Mouse (Mus musculus): ENCODE measurements around the gene Spaca4. TPM values are rescaled to one million over a fixed set of nuclear protein-coding genes. Genes with fewer than 3 reads are reported as not detected.

Spaca4 gene
- polyA plus RNA-seq, 1 experiment from 2014 or later, result not detected

DNA sequence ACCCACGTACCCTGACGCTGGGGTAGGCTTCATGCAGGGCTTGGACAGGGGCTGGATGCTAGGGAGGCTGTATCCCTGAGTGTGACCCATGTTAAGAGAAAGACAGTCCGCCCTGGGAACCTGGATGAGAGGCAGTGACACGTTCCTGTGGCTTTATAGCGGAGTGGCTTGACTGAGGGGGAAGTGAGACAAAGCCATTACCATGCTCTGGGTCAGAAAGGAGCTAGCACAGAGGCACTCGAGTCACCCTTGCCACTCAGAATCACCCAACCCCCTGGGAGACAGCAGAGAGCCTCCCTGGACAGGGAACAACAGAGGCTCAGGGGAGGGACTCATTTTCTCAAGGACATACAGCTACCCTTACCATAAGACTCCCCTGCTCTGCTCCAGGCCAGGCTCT lies 36.5 kb downstream of the Spaca4 start:
- H3K27ac ChIP-seq (ENCODE audit: low read depth, low read length), result no peak overlapping the region
- 45% methylated on average over 6 of the region's 6 CpGs for WGBS

DNA sequence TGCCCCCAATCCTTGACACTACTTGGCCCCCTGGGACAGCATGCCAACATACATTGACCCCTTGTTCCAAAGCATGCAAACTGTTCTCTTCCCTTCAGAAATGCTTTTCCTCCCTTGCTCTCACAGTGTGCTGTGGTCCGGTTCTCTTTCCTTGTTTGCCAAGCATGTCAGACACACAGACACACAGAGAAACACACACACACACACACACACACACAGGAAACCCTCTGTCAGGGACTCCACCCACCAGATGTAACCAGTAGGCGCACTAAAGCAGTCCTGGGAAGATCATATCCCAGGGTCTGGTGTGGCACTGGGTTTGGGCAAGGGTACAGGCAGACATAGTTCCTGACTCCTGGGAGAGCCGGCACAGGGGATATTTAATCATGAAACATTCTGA lies 38.8 kb downstream of the Spaca4 start:
- no peak overlapping the region for H3K9ac ChIP-seq (ENCODE audit: low read depth, low read length)
- 73% methylated on average over 3 of the region's 3 CpGs for WGBS
- no peak overlapping the region for H3K27ac ChIP-seq (ENCODE audit: low read depth, low read length)
- no peaks in the 10 kb centered on the region for H3K9me3 ChIP-seq (ENCODE audit: control insufficient read depth, low read length)
- ATAC-seq (ENCODE audit: low FRiP score, low TSS enrichment), result no peak
- peaks cover 24% of the 10 kb centered on the region for H3K4me1 ChIP-seq (ENCODE audit: control insufficient read depth, insufficient read depth, low read length)
- H3K27me3 ChIP-seq (ENCODE audit: control insufficient read depth, insufficient read depth, low read length), result no peaks in the 10 kb centered on the region
- no peak overlapping the region for H3K4me2 ChIP-seq (replicated peaks; ENCODE audit: low read depth, low read length)
- H3K36me3 ChIP-seq (ENCODE audit: control insufficient read depth, insufficient read depth, low read length), result no peaks in the 10 kb centered on the region
- H3K4me3 ChIP-seq (ENCODE audit: low read length), result no peak overlapping the region

More for the DNA sequence above, 36.5 kb downstream of the Spaca4 start:
- H3K9ac ChIP-seq (ENCODE audit: low read depth, low read length), result peak overlapping the region; percentile 7; the same call in 1 of the 2 replicates
- peaks cover 15% of the 10 kb centered on the region; the same call in 1 of the 2 replicates for H3K4me1 ChIP-seq (ENCODE audit: control insufficient read depth, insufficient read depth, low read length)
- no peaks in the 10 kb centered on the region for H3K9me3 ChIP-seq (ENCODE audit: control insufficient read depth, low read length)
- H3K4me3 ChIP-seq (ENCODE audit: low read length), result no peak overlapping the region
- ATAC-seq (ENCODE audit: low FRiP score, low TSS enrichment), result no peak
- no peaks in the 10 kb centered on the region for H3K36me3 ChIP-seq (ENCODE audit: control insufficient read depth, insufficient read depth, low read length)
- H3K4me2 ChIP-seq (replicated peaks; ENCODE audit: low read depth, low read length), result no peak overlapping the region
- no peaks in the 10 kb centered on the region for H3K27me3 ChIP-seq (ENCODE audit: control insufficient read depth, insufficient read depth, low read length)

DNA sequence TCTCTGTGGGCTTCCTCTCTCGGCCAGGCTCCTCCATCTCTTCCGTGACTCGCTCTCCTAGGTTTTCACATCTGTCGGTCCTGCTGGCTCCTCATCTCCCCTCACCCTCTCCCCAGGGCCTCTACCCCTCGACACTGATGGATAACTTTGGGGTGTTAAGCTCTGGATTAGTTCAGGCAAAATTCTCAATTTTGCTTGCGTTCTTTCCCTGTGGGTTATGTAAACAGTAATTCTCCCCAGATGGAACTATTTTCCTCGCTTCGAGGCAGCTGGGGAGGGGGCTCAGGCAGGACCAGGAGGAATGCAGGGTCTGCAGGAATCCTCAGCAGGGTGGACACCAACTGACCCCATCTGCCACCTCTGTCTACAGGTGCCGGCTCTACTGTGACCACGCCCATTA lies 39.8 kb downstream of the Spaca4 start:
- H3K4me1 ChIP-seq (ENCODE audit: control insufficient read depth, insufficient read depth, low read length), result peaks cover 24% of the 10 kb centered on the region
- no peak overlapping the region for H3K27ac ChIP-seq (ENCODE audit: low read depth, low read length)
- no peaks in the 10 kb centered on the region for H3K27me3 ChIP-seq (ENCODE audit: control insufficient read depth, insufficient read depth, low read length)
- no peak for ATAC-seq (ENCODE audit: low FRiP score, low TSS enrichment)
- no peak overlapping the region for H3K4me2 ChIP-seq (replicated peaks; ENCODE audit: low read depth, low read length)
- 44% methylated on average over 10 of the region's 10 CpGs for WGBS
- no peaks in the 10 kb centered on the region for H3K36me3 ChIP-seq (ENCODE audit: control insufficient read depth, insufficient read depth, low read length)
- no peaks in the 10 kb centered on the region for H3K9me3 ChIP-seq (ENCODE audit: control insufficient read depth, low read length)
- H3K4me3 ChIP-seq (ENCODE audit: low read length), result no peak overlapping the region
- H3K9ac ChIP-seq (ENCODE audit: low read depth, low read length), result no peak overlapping the region

- H3K4me2 ChIP-seq (replicated peaks; ENCODE audit: low read depth, low read length), result no peak within 1 kb of the TSS
- H3K4me3 ChIP-seq (ENCODE audit: low read length), result no peak within 1 kb of the TSS
- 64% methylated on average over 7 of the region's 7 CpGs for WGBS
- H3K4me1 ChIP-seq (ENCODE audit: control insufficient read depth, insufficient read depth, low read length), result peaks cover 18% of the 10 kb centered on the region
- 0 out of 2 replicates have a peak within 1 kb of the TSS, but pooled peaks have one; percentile 50 for H3K9ac ChIP-seq (ENCODE audit: low read depth, low read length)
- H3K27me3 ChIP-seq (ENCODE audit: control insufficient read depth, insufficient read depth, low read length), result no peaks in the 10 kb centered on the region
- H3K27ac ChIP-seq (ENCODE audit: low read depth, low read length), result no peak within 1 kb of the TSS
- H3K36me3 ChIP-seq (ENCODE audit: control insufficient read depth, insufficient read depth, low read length), result no peaks in the 10 kb centered on the region
- no peak for ATAC-seq (ENCODE audit: low FRiP score, low TSS enrichment)
- no peaks in the 10 kb centered on the region for H3K9me3 ChIP-seq (ENCODE audit: control insufficient read depth, low read length)
Measured at GRCm38 (mm10) chr7:45683396-45684050, 42.1 kb downstream of the Spaca4 start, which contains the start of gene Ntn5. TSS of gene Ntn5 (plus strand) at chr7:45684022.

DNA sequence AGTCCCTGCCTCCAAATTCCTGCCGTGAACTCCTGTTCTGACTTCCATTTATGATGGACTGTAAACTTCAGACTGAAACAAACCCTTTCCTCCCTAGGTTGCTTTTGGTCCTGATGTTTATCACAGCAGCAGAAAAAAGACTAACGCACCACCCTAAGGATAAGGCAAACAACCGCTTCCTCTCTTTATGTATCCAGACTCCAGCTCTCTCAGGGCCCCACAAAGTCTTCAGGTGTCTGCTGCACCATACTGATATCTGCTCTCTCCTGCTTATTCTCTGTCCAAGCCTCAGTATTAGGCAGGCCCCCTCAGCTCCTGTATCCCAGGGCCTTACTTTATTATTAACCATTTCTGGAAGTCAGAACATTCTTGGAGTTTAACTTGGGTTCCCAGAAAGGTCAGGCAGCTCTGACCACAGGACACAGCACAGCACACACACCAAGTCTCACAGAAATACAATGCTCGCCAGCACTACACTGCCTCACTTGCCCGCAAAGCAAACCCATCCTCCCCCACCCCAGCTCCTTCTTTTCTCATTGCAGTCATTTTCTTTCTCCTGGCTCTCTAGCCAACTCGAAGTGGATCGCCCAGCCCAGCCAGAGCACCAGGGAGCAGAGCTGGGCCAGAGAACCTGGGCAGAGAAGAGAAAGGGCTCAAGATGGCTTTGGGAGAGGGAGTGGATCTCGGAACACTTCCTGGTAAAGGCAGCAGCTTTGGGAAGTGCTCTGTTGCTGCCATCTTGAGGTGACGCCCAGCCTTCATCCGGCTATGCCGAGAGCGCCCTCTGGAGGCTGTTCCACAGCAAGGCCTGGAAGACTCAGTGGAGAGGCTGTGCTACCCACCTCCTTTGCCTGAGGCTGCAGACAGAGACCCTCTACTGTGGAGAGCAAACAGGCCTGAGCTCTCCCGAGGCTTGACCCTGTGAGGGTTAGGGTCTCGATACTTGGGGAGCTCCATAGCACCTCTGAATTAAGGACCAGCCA lies 43.2 kb downstream of the Spaca4 start:
- peak; percentile 60 for ATAC-seq (ENCODE audit: low FRiP score, low TSS enrichment)

DNA sequence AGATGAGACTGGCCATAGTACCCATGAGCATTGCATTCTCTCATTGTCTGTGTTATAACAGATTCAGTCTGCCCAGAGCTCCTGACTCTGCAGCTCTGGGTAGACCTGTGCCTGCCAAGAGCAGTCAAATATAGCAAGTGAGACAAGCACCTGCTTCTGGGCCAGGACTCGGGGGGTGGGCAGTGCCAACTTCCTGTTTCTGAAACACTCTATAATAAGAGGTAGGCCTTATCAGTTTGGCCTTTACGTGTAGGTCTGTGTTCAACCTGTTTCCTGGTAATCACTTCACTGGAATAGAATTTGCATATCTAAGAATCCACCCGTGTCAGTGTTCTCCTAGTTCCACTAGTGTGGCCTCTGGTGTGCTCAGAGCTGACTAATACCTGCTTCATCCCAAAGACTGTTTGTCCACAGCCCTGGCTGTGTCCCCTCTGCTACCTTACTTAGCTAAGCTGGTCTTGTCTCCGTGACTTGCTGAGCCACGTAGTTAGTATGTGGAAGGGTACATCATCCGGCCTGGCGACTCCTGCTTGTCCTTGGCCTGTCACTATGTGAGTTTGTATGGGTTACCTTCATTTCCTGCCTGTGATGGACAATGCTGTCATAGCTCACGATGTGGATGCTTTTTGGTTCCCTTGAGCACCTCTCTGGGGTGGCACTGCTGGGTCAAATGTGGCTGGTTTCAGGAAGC lies 44.4 kb downstream of the Spaca4 start:
- Histone ChIP-seq H3K9ac (ENCODE audit: low read depth, low read length) (no peak overlapping the region; the same call in 1 of the 2 replicates), H3K27ac (ENCODE audit: low read depth, low read length) (no peak overlapping the region), H3K27me3 (ENCODE audit: control insufficient read depth, insufficient read depth, low read length) (no peaks in the 10 kb centered on the region), H3K4me3 (ENCODE audit: low read length) (no peak overlapping the region), H3K9me3 (ENCODE audit: control insufficient read depth, low read length) (no peaks in the 10 kb centered on the region), H3K4me2 (replicated peaks; ENCODE audit: low read depth, low read length) (no peak overlapping the region), H3K4me1 (ENCODE audit: control insufficient read depth, insufficient read depth, low read length) (peaks cover 13% of the 10 kb centered on the region), H3K36me3 (ENCODE audit: control insufficient read depth, insufficient read depth, low read length) (no peaks in the 10 kb centered on the region)
- ATAC-seq (ENCODE audit: low FRiP score, low TSS enrichment), result no peak
- WGBS, result 81% methylated on average over 8 of the region's 8 CpGs

More for the DNA sequence above, 43.2 kb downstream of the Spaca4 start:
- Histone ChIP-seq H3K27ac (ENCODE audit: low read depth, low read length) (peak overlapping the region; percentile 59), H3K9ac (ENCODE audit: low read depth, low read length) (peak overlapping the region; percentile 50; the same call in 1 of the 2 replicates), H3K4me1 (ENCODE audit: control insufficient read depth, insufficient read depth, low read length) (peaks cover 18% of the 10 kb centered on the region), H3K9me3 (ENCODE audit: control insufficient read depth, low read length) (no peaks in the 10 kb centered on the region), H3K4me2 (replicated peaks; ENCODE audit: low read depth, low read length) (peak overlapping the region; percentile 33; the same call in 1 of the 2 replicates), H3K27me3 (ENCODE audit: control insufficient read depth, insufficient read depth, low read length) (no peaks in the 10 kb centered on the region), H3K4me3 (ENCODE audit: low read length) (peak overlapping the region; percentile 14; the same call in 1 of the 2 replicates), H3K36me3 (ENCODE audit: control insufficient read depth, insufficient read depth, low read length) (no peaks in the 10 kb centered on the region)
- 32% methylated on average over 14 of the region's 14 CpGs for WGBS

- Histone ChIP-seq H3K27ac (ENCODE audit: low read depth, low read length) (0 out of 2 replicates have a peak overlapping the region, but pooled peaks have one; percentile 3), H3K36me3 (ENCODE audit: control insufficient read depth, insufficient read depth, low read length) (no peaks in the 10 kb centered on the region), H3K4me2 (replicated peaks; ENCODE audit: low read depth, low read length) (no peak overlapping the region), H3K4me1 (ENCODE audit: control insufficient read depth, insufficient read depth, low read length) (peaks cover 10% of the 10 kb centered on the region), H3K4me3 (ENCODE audit: low read length) (no peak overlapping the region), H3K9ac (ENCODE audit: low read depth, low read length) (no peak overlapping the region), H3K27me3 (ENCODE audit: control insufficient read depth, insufficient read depth, low read length) (no peaks in the 10 kb centered on the region), H3K9me3 (ENCODE audit: control insufficient read depth, low read length) (no peaks in the 10 kb centered on the region)
- ATAC-seq (ENCODE audit: low FRiP score, low TSS enrichment), result no peak
- 71% methylated on average over 14 of the region's 14 CpGs for WGBS
Measured at GRCm38 (mm10) chr7:45679966-45680621, 45.5 kb downstream of the Spaca4 start.

- no peak overlapping the region for H3K27ac ChIP-seq (ENCODE audit: low read depth, low read length)
- 96% methylated on average over 14 of the region's 14 CpGs for WGBS
Measured at GRCm38 (mm10) chr7:45678513-45678912, 47.1 kb downstream of the Spaca4 start.

More at GRCm38 (mm10) chr7:45678513-45678912, 47.1 kb downstream of the Spaca4 start:
- no peaks in the 10 kb centered on the region for H3K9me3 ChIP-seq (ENCODE audit: control insufficient read depth, low read length)
- ATAC-seq (ENCODE audit: low FRiP score, low TSS enrichment), result no peak
- no peaks in the 10 kb centered on the region for H3K27me3 ChIP-seq (ENCODE audit: control insufficient read depth, insufficient read depth, low read length)
- no peak overlapping the region for H3K4me2 ChIP-seq (replicated peaks; ENCODE audit: low read depth, low read length)
- peaks cover 10% of the 10 kb centered on the region for H3K4me1 ChIP-seq (ENCODE audit: control insufficient read depth, insufficient read depth, low read length)
- no peak overlapping the region for H3K9ac ChIP-seq (ENCODE audit: low read depth, low read length)
- H3K36me3 ChIP-seq (ENCODE audit: control insufficient read depth, insufficient read depth, low read length), result no peaks in the 10 kb centered on the region
- H3K4me3 ChIP-seq (ENCODE audit: low read length), result no peak overlapping the region
